Mouse (Mus musculus) heart, embryonic 16.5 days (tissue): ENCODE data around the gene Frem1. TPM values are rescaled to one million over a fixed set of nuclear protein-coding genes. Genes with fewer than 3 reads are reported as not detected.

Experiments used
- ATAC-seq: fragments of 200-750 bp; cut with Nextera tagmentation; replicated peaks from 2 replicates; pipeline ENCODE4 v1.8.0; 2017; ENCODE audit warnings: moderate number of reproducible peaks; ENCODE audit not compliant: insufficient read depth, low FRiP score; ENCODE audit errors: extremely low read depth
- H3K27ac ChIP-seq: fragments of 300-500 bp; sonication (generic); 2 replicates; pipeline ENCODE4 v1.5.1; 2014; ENCODE audit warnings: mild to moderate bottlenecking, low read length, control low read depth, moderate library complexity
- H3K27me3 ChIP-seq: fragments of 300-500 bp; sonication (generic); 2 replicates; pipeline ENCODE4 v1.6.1; 2014; ENCODE audit warnings: low read length, mixed read lengths; ENCODE audit not compliant: control insufficient read depth, insufficient read depth
- H3K36me3 ChIP-seq: fragments of 300-500 bp; sonication (generic); 2 replicates; pipeline ENCODE4 v1.6.1; 2014; ENCODE audit not compliant: control insufficient read depth, insufficient read depth
- H3K4me1 ChIP-seq: fragments of 300-500 bp; sonication (generic); 2 replicates; pipeline ENCODE4 v1.6.1; 2014; ENCODE audit warnings: low read length, mixed read lengths; ENCODE audit not compliant: control insufficient read depth, insufficient read depth
- H3K4me2 ChIP-seq: fragments of 300-500 bp; sonication (generic); 2 replicates; pipeline ENCODE4 v1.6.1; 2014; ENCODE audit warnings: low read depth, mild to moderate bottlenecking, control low read depth, low read length
- H3K4me3 ChIP-seq: fragments of 300-500 bp; sonication (generic); 2 replicates; pipeline ENCODE4 v1.5.1; 2014; ENCODE audit warnings: mild to moderate bottlenecking, control low read depth, low read length
- H3K9ac ChIP-seq: fragments of 300-500 bp; sonication (generic); 2 replicates; pipeline ENCODE4 v1.6.1; 2014; ENCODE audit warnings: low read length, control low read depth
- H3K9me3 ChIP-seq: fragments of 300-500 bp; sonication (generic); replicated peaks from 2 replicates; pipeline ENCODE4 v1.6.1; 2016; ENCODE audit warnings: low read length; ENCODE audit not compliant: control insufficient read depth
- WGBS: fragments of 180-500 bp; shearing (Covaris S2); extraction: QIAGEN DNeasy Blood & Tissue Kit; methylation state at CpG from one replicate; pipeline ENCODE4 v1.1.7; 2014; 5-methylcytosine and 5-hydroxymethylcytosine counted together
- polyA plus RNA-seq: library from polyadenylated mRNA; unstranded; fragments of >200 nt; fragmentation: Nextera tagmentation; extraction: Ambion mirVana; gene quantifications from 2 replicates; pipeline ENCODE4 v1.2.1, GENCODE M21; 2015

Frem1 gene
- polyA plus RNA-seq, 1 experiment from 2014 or later, result 2.4 TPM

- no peaks in the 10 kb centered on the region for H3K36me3 ChIP-seq
- peaks cover 15% of the 10 kb centered on the region for H3K4me1 ChIP-seq
- no peaks in the 10 kb centered on the region for H3K27me3 ChIP-seq
- no peak for ATAC-seq
- H3K9ac ChIP-seq, result no peak overlapping the region
- WGBS, result 87% methylated on average over 3 of the region's 3 CpGs
- H3K27ac ChIP-seq, result no peak overlapping the region
- H3K4me3 ChIP-seq, result no peak overlapping the region
- no peaks in the 10 kb centered on the region for H3K9me3 ChIP-seq
- no peak overlapping the region for H3K4me2 ChIP-seq
Observed at GRCm38 (mm10) chr4:83046069-83046468, 6.1 kb downstream of the Frem1 start.

- no peaks in the 10 kb centered on the region for H3K36me3 ChIP-seq
- H3K27ac ChIP-seq, result no peak overlapping the region
- H3K4me3 ChIP-seq, result no peak overlapping the region
- 75% methylated on average over 6 of the region's 6 CpGs for WGBS
- no peak for ATAC-seq
- H3K4me2 ChIP-seq, result no peak overlapping the region
- H3K9me3 ChIP-seq, result no peaks in the 10 kb centered on the region
- no peaks in the 10 kb centered on the region for H3K27me3 ChIP-seq
- H3K4me1 ChIP-seq, result peaks cover 12% of the 10 kb centered on the region
- H3K9ac ChIP-seq, result no peak overlapping the region
Observed at GRCm38 (mm10) chr4:83045266-83045665, 6.9 kb downstream of the Frem1 start.

GRCm38 (mm10) chr4:83040780-83041179 is 11.4 kb downstream of the Frem1 start:
- no peak overlapping the region for H3K27ac ChIP-seq
- H3K9me3 ChIP-seq, result no peaks in the 10 kb centered on the region
- H3K27me3 ChIP-seq, result no peaks in the 10 kb centered on the region
- no peaks in the 10 kb centered on the region; the same call in 1 of the 2 replicates for H3K36me3 ChIP-seq
- no peaks in the 10 kb centered on the region for H3K4me1 ChIP-seq
- H3K4me3 ChIP-seq, result no peak overlapping the region
- ATAC-seq, result no peak
- WGBS, result 78% methylated on average over 3 of the region's 3 CpGs
- H3K4me2 ChIP-seq, result no peak overlapping the region
- H3K9ac ChIP-seq, result no peak overlapping the region

- no peaks in the 10 kb centered on the region; the same call in 1 of the 2 replicates for H3K36me3 ChIP-seq
- no peak for ATAC-seq
- no peaks in the 10 kb centered on the region for H3K4me1 ChIP-seq
- H3K27me3 ChIP-seq, result no peaks in the 10 kb centered on the region
- no peak overlapping the region for H3K4me2 ChIP-seq
- 88% methylated on average over 1 of the region's 1 CpGs for WGBS
- H3K9ac ChIP-seq, result no peak overlapping the region
- H3K9me3 ChIP-seq, result no peaks in the 10 kb centered on the region
- H3K27ac ChIP-seq, result no peak overlapping the region
- H3K4me3 ChIP-seq, result no peak overlapping the region
Observed at GRCm38 (mm10) chr4:83032780-83033179, 19.4 kb downstream of the Frem1 start.

GRCm38 (mm10) chr4:83031591-83031990 is 20.5 kb downstream of the Frem1 start:
- Histone ChIP-seq H3K4me1 (no peaks in the 10 kb centered on the region), H3K36me3 (no peaks in the 10 kb centered on the region), H3K4me3 (no peak overlapping the region), H3K27ac (no peak overlapping the region), H3K27me3 (no peaks in the 10 kb centered on the region), H3K4me2 (no peak overlapping the region), H3K9me3 (no peaks in the 10 kb centered on the region), H3K9ac (no peak overlapping the region)
- 74% methylated on average over 3 of the region's 3 CpGs for WGBS
- no peak for ATAC-seq

GRCm38 (mm10) chr4:83030097-83030496 is 22.0 kb downstream of the Frem1 start:
- Histone ChIP-seq H3K36me3 (no peaks in the 10 kb centered on the region), H3K27me3 (no peaks in the 10 kb centered on the region), H3K9me3 (no peaks in the 10 kb centered on the region), H3K4me2 (no peak overlapping the region), H3K27ac (no peak overlapping the region), H3K4me3 (no peak overlapping the region), H3K4me1 (no peaks in the 10 kb centered on the region), H3K9ac (no peak overlapping the region)
- 73% methylated on average over 6 of the region's 6 CpGs for WGBS
- ATAC-seq, result no peak

- H3K4me2 ChIP-seq, result no peak overlapping the region
- no peaks in the 10 kb centered on the region for H3K9me3 ChIP-seq
- no peak overlapping the region for H3K27ac ChIP-seq
- no peaks in the 10 kb centered on the region for H3K4me1 ChIP-seq
- no peak overlapping the region for H3K4me3 ChIP-seq
- H3K36me3 ChIP-seq, result no peaks in the 10 kb centered on the region
- no peaks in the 10 kb centered on the region for H3K27me3 ChIP-seq
- 73% methylated on average over 15 of the region's 15 CpGs for WGBS
- ATAC-seq, result no peak
- H3K9ac ChIP-seq, result no peak overlapping the region
Observed at GRCm38 (mm10) chr4:83020759-83021555, 31.2 kb downstream of the Frem1 start.

- Histone ChIP-seq H3K36me3 (no peaks in the 10 kb centered on the region), H3K27me3 (no peaks in the 10 kb centered on the region), H3K4me1 (0 out of 2 replicates have a peak, but pooled peaks cover 3% of the 10 kb centered on the region), H3K4me3 (no peak overlapping the region), H3K4me2 (no peak overlapping the region), H3K9ac (no peak overlapping the region), H3K9me3 (no peaks in the 10 kb centered on the region), H3K27ac (no peak overlapping the region)
- WGBS, result 77% methylated on average over 8 of the region's 8 CpGs
- ATAC-seq, result no peak
Observed at GRCm38 (mm10) chr4:83018111-83019105, 33.7 kb downstream of the Frem1 start.

- Histone ChIP-seq H3K4me1 (0 out of 2 replicates have a peak, but pooled peaks cover 3% of the 10 kb centered on the region), H3K9me3 (no peaks in the 10 kb centered on the region), H3K4me2 (no peak overlapping the region), H3K9ac (no peak overlapping the region), H3K36me3 (no peaks in the 10 kb centered on the region), H3K27me3 (no peaks in the 10 kb centered on the region), H3K27ac (no peak overlapping the region), H3K4me3 (no peak overlapping the region)
- WGBS, result 48% methylated on average over 2 of the region's 2 CpGs
- ATAC-seq, result no peak
Observed at GRCm38 (mm10) chr4:83014538-83014937, 37.6 kb downstream of the Frem1 start.
